Mouse (Mus musculus): Measurements from ENCODE around the gene Ccna1. TPM values are rescaled to one million over a fixed set of nuclear protein-coding genes. Genes with fewer than 3 reads are reported as not detected.

The Ccna1 gene
- polyA plus RNA-seq, 1 experiment from 2014 or later, result 14.6 TPM

DNA sequence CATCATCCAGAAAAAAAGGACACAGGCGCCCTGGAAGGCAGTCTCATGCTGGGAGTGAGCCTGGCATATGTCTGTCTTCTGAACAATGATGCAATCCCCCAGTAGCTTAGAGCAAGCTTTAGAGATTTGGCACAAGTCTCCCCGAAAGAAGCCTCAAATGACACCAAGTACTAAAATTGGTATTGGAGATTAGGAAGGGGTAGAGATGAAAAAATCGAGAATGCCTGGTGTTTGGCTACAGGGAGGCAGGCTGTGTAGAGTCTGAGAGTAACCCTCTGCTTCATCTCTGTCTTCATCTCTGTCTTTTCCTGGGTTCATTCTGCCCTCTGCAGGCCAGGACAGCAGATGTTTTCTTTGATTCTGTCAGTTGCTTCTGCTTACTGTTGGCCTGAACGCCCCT, 32.1 kb upstream of the Ccna1 start:
- no peaks in the 10 kb centered on the region for H3K36me3 ChIP-seq
- no peak overlapping the region for H3K4me3 ChIP-seq (replicated peaks)
- WGBS, result 50% methylated on average over 4 of the region's 4 CpGs
- H3K27me3 ChIP-seq, result no peaks in the 10 kb centered on the region
- no peak overlapping the region for H3K27ac ChIP-seq (replicated peaks)
- H3K4me2 ChIP-seq (replicated peaks), result no peak overlapping the region
- no peak for ATAC-seq (ENCODE audit: insufficient number of reproducible peaks, low FRiP score, low TSS enrichment, low read depth)
- no peaks in the 10 kb centered on the region for H3K9me3 ChIP-seq (replicated peaks)
- no peaks in the 10 kb centered on the region for H3K4me1 ChIP-seq
- no peak overlapping the region for H3K9ac ChIP-seq

DNA sequence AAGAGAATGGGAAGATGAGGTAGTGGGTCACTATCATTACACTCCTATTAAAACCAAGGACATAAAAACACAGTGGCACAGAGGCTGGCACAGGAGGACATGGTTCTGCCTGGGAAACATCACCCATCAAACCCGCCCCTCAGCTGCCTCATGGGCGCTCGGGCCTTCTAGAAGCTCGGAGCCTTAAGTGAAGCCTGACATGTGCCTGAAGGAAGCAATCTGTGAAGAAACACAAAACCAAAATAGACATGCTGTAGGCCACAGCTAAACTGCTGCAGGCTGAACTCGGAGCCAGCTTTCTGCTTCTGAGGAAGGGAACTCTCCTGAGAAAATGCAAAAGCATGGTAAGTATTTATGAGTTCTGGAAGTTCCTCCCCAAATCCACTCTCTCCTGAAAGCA, 31.6 kb upstream of the Ccna1 start:
- no peaks in the 10 kb centered on the region for H3K4me1 ChIP-seq
- H3K36me3 ChIP-seq, result no peaks in the 10 kb centered on the region
- no peak overlapping the region for H3K4me3 ChIP-seq (replicated peaks)
- no peak for ATAC-seq (ENCODE audit: insufficient number of reproducible peaks, low FRiP score, low TSS enrichment, low read depth)
- no peak overlapping the region for H3K27ac ChIP-seq (replicated peaks)
- no peak overlapping the region for H3K9ac ChIP-seq
- no peaks in the 10 kb centered on the region for H3K9me3 ChIP-seq (replicated peaks)
- H3K4me2 ChIP-seq (replicated peaks), result no peak overlapping the region
- H3K27me3 ChIP-seq, result no peaks in the 10 kb centered on the region
- WGBS, result 60% methylated on average over 5 of the region's 5 CpGs

DNA sequence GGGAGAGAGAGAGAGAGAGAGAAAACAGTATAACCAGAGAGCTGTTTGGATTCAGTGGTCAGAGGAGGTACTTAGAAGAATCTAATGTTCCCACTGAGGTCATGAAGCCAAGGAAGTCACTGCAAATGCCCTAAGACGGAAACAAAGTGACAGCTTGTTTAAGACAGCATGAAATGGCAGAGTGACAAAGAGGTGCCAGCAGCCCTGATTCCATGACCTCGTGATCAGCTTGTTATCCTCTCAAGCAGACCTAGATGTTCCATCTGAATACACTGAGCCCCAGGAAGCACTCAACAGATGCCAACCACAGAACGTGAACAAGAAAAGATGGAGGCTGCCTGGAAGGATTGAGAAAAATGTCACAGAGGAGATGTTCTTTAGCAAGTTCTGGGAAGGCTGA, 30.4 kb upstream of the Ccna1 start:
- 53% methylated on average over 3 of the region's 3 CpGs for WGBS
- H3K4me1 ChIP-seq, result no peaks in the 10 kb centered on the region
- no peaks in the 10 kb centered on the region for H3K9me3 ChIP-seq (replicated peaks)
- H3K27ac ChIP-seq (replicated peaks), result no peak overlapping the region
- no peak overlapping the region for H3K4me2 ChIP-seq (replicated peaks)
- no peak overlapping the region for H3K9ac ChIP-seq
- no peak for ATAC-seq (ENCODE audit: insufficient number of reproducible peaks, low FRiP score, low TSS enrichment, low read depth)
- H3K36me3 ChIP-seq, result no peaks in the 10 kb centered on the region
- no peak overlapping the region for H3K4me3 ChIP-seq (replicated peaks)
- H3K27me3 ChIP-seq, result no peaks in the 10 kb centered on the region

DNA sequence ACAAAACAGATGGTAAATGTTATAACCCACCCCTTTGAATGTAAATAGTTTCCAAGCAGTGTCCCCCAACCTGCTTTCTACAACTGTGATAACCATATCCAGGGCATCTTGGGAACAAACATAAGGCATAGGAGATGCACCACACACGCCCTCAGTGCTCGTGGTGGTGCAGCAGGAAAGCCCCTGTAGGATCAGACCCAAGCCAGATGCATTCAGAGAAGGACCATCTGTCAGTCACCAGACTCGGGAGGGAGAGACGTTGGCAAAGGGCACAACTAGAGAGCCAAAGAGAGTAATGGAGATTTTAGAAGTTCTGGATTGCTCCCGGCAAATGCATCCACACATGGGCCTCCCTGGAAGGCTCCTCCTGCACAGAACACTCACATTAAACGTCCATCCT, 29.5 kb upstream of the Ccna1 start:
- 52% methylated on average over 6 of the region's 6 CpGs for WGBS
- Histone ChIP-seq H3K9me3 (replicated peaks) (no peaks in the 10 kb centered on the region), H3K27me3 (no peaks in the 10 kb centered on the region), H3K4me3 (replicated peaks) (no peak overlapping the region), H3K4me1 (no peaks in the 10 kb centered on the region), H3K36me3 (no peaks in the 10 kb centered on the region), H3K4me2 (replicated peaks) (no peak overlapping the region), H3K27ac (replicated peaks) (no peak overlapping the region), H3K9ac (no peak overlapping the region)
- no peak for ATAC-seq (ENCODE audit: insufficient number of reproducible peaks, low FRiP score, low TSS enrichment, low read depth)

DNA sequence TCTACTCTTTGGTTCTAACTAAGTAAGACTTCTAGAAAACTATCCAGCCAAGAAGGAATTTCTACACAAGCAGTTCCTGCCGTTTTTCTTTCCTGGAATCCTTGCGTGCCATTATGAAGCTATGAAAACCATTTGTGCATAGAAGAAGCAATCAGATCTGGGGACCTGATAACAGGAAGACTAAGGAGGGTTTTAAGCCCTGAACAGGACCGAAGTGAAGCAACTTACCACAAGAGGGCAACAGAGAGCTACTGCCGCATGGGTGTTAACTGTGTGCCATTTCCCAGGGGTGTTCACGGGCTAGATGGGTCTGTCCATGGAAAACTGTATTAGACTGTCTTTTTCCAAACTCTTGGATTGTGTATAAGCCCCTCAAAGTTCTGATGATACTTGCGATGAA, 24.8 kb upstream of the Ccna1 start:
- H3K27ac ChIP-seq (replicated peaks), result no peak overlapping the region
- no peaks in the 10 kb centered on the region for H3K27me3 ChIP-seq
- no peak overlapping the region for H3K9ac ChIP-seq
- H3K4me1 ChIP-seq, result no peaks in the 10 kb centered on the region
- H3K4me3 ChIP-seq (replicated peaks), result no peak overlapping the region
- H3K4me2 ChIP-seq (replicated peaks), result no peak overlapping the region
- no peaks in the 10 kb centered on the region for H3K36me3 ChIP-seq
- whole genome bisulfite sequencing, result 12% methylated on average over 6 of the region's 6 CpGs
- no peaks in the 10 kb centered on the region for H3K9me3 ChIP-seq (replicated peaks)
- ATAC-seq (ENCODE audit: insufficient number of reproducible peaks, low FRiP score, low TSS enrichment, low read depth), result 0 out of 2 replicates have a peak, but pooled peaks have one; percentile 63

DNA sequence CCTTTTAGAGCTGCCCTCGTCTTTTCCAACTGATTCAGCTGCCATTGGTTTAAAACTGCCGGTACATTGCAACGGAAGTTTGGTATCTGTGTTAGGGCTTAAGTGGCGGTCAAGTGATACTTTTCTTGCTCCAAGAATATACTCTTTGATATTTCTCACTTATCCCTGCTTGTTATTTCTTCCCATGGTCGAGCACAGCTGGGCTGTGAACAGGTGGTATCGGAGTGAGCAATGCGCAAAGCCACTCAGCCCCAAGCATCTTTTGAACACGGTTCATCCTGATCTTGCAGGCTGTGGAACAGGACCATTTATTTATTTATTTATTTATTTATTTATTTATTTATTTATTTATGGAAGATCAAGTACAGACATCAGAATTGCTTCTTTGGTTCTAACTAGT, 24.3 kb upstream of the Ccna1 start:
- WGBS, result 75% methylated on average over 8 of the region's 8 CpGs

DNA sequence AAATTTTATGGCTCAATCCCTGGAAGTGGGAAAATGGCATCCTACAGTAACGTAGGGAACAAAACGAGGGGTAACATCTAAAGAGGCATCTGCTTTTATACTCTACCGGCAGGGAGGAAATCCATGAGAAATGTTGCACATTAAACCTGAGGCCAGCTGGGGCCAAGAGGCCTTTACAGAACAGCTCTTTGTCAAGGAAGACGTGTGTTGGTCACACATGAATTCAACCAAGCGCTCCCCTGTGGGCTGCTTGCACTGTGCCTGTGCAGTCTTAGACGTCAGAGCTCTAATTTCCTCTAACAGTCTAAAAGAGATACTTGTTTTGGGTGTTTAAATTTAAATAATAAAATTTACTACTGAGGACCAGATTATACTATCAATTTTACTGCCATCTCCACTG, 22.9 kb upstream of the Ccna1 start:
- Histone ChIP-seq H3K9me3 (replicated peaks) (no peaks in the 10 kb centered on the region), H3K9ac (no peak overlapping the region), H3K4me1 (no peaks in the 10 kb centered on the region), H3K27ac (replicated peaks) (no peak overlapping the region), H3K36me3 (no peaks in the 10 kb centered on the region), H3K27me3 (no peaks in the 10 kb centered on the region), H3K4me3 (replicated peaks) (no peak overlapping the region), H3K4me2 (replicated peaks) (no peak overlapping the region)
- WGBS, result 41% methylated on average over 6 of the region's 6 CpGs
- ATAC-seq (ENCODE audit: insufficient number of reproducible peaks, low FRiP score, low TSS enrichment, low read depth), result no peak

More for the DNA sequence above, 24.3 kb upstream of the Ccna1 start:
- Histone ChIP-seq H3K9me3 (replicated peaks) (no peaks in the 10 kb centered on the region), H3K27ac (replicated peaks) (no peak overlapping the region), H3K4me3 (replicated peaks) (no peak overlapping the region), H3K4me2 (replicated peaks) (no peak overlapping the region), H3K27me3 (no peaks in the 10 kb centered on the region), H3K9ac (no peak overlapping the region), H3K36me3 (no peaks in the 10 kb centered on the region), H3K4me1 (no peaks in the 10 kb centered on the region)
- no peak for ATAC-seq (ENCODE audit: insufficient number of reproducible peaks, low FRiP score, low TSS enrichment, low read depth)

DNA sequence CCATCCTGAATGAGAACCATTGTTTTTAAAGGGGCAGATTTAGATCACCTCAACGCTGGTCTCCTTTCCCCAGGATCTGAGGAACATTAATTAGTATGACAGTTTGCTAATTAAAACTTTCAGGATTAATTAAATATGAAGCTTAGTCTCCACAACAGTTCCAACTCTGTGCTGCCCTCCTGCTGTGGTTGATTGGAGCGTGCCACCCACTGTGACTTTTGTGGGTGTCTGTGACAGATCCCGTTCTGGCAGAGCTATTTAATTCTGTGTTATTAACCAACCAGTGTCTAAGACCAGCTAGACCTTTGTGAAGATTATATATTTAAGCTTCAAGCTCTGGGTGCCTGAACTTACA, 20.0 kb upstream of the Ccna1 start:
- no peak overlapping the region for H3K4me3 ChIP-seq (replicated peaks)
- H3K4me2 ChIP-seq (replicated peaks), result no peak overlapping the region
- 49% methylated on average over 3 of the region's 3 CpGs for WGBS
- H3K27me3 ChIP-seq, result no peaks in the 10 kb centered on the region
- ATAC-seq (ENCODE audit: insufficient number of reproducible peaks, low FRiP score, low TSS enrichment, low read depth), result no peak
- no peaks in the 10 kb centered on the region for H3K9me3 ChIP-seq (replicated peaks)
- no peak overlapping the region for H3K27ac ChIP-seq (replicated peaks)
- no peaks in the 10 kb centered on the region for H3K36me3 ChIP-seq
- no peaks in the 10 kb centered on the region for H3K4me1 ChIP-seq
- no peak overlapping the region for H3K9ac ChIP-seq

DNA sequence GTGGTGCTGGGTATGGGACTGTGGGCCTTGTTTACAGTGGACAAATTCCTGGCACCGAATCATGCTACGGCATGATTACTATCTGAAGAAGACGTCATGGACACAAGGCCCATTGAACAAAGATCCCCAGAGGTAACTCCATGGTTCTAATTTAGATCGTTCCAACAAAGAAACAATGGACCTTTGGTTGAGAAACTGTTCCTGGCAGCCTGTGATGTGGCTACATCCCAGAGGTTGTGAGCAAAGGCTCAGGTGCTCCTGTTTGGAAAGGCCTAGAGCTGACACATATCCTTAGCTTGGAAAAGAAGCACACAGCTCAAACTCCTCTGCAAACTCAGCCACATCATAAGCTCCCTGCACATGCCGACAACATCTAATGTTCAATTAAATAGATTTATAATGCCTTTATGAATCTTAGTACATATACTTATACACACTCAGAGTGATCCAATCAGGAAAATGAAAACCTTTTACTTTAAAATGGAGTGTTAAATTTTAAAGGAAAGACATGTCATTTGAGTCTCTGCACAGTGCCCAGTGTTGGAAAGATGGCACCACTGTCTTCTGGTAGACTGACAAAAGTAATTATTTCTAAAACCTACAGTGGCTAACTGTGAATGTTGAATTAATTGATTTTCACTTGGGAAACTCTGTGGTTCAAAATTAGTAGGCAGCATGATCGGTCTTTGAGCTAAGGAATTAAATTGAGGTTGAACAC, 19.4 kb upstream of the Ccna1 start:
- no peaks in the 10 kb centered on the region for H3K4me1 ChIP-seq
- H3K27ac ChIP-seq (replicated peaks), result no peak overlapping the region
- H3K4me2 ChIP-seq (replicated peaks), result no peak overlapping the region
- no peaks in the 10 kb centered on the region for H3K36me3 ChIP-seq
- H3K27me3 ChIP-seq, result no peaks in the 10 kb centered on the region
- no peak overlapping the region for H3K4me3 ChIP-seq (replicated peaks)
- no peak overlapping the region for H3K9ac ChIP-seq
- WGBS, result 60% methylated on average over 6 of the region's 6 CpGs
- H3K9me3 ChIP-seq (replicated peaks), result no peaks in the 10 kb centered on the region
- no peak for ATAC-seq (ENCODE audit: insufficient number of reproducible peaks, low FRiP score, low TSS enrichment, low read depth)

DNA sequence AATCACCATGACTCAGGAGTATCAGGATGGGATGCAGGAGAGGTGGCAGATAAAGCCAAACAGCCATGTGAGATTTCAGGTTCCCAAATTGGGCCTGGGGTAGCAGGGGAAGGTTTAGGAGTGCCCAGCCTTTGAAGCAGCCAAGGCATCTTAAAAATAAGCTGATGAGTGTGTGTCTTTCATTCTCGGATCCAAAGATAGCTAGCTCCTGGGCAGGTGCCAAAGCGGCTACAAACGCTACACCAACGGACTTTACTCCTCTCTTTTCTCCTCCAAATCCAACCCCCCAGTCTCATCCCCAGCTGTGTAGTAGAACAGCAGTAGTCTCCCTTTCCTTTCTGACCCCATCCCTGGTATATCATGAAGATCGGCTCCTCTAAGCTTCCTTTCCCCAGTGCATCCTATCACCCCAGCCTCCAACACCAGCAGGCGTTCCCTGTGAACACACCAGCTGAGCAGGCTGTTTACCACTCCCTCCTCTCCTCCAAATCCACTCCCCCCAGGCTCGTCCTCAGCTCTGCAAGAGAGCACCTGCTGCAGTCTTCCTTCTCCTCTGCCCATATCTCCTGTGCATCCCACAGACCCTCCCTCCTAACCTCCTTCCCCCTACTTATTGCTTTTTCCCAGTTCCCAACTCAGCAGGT, 12.6 kb upstream of the Ccna1 start:
- Histone ChIP-seq H3K36me3 (no peaks in the 10 kb centered on the region), H3K9ac (no peak overlapping the region), H3K4me1 (no peaks in the 10 kb centered on the region), H3K9me3 (replicated peaks) (no peaks in the 10 kb centered on the region), H3K4me2 (replicated peaks) (no peak overlapping the region), H3K4me3 (replicated peaks) (no peak overlapping the region), H3K27me3 (peaks cover 7% of the 10 kb centered on the region; the same call in 1 of the 2 replicates), H3K27ac (replicated peaks) (no peak overlapping the region)
- 36% methylated on average over 7 of the region's 7 CpGs for WGBS
- no peak for ATAC-seq (ENCODE audit: insufficient number of reproducible peaks, low FRiP score, low TSS enrichment, low read depth)

DNA sequence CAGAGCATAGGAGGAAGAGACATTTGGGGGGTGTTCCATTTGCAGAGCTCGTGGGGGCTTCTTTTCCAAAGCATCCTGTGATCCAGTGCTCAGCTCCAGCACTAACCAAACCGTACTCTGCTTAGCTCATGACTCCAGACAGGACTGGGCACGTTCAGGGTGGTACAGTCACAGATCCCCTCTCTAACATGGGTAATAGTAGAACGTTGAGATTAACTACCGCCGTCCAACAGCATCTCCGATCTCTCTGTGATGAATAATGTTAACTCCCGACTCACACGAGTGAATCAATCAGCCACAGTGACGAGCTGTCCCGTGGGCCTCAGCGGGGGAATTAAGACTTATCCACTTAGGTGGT, 11.3 kb upstream of the Ccna1 start:
- Histone ChIP-seq H3K9ac (no peak overlapping the region), H3K27me3 (peaks cover 7% of the 10 kb centered on the region; the same call in 1 of the 2 replicates), H3K9me3 (replicated peaks) (no peaks in the 10 kb centered on the region), H3K4me3 (replicated peaks) (no peak overlapping the region), H3K4me2 (replicated peaks) (no peak overlapping the region), H3K4me1 (no peaks in the 10 kb centered on the region), H3K36me3 (no peaks in the 10 kb centered on the region), H3K27ac (replicated peaks) (no peak overlapping the region)
- ATAC-seq (ENCODE audit: insufficient number of reproducible peaks, low FRiP score, low TSS enrichment, low read depth), result no peak
- 44% methylated on average over 12 of the region's 12 CpGs for WGBS
